Mouse (Mus musculus) layer of hippocampus, adult 18-20 months (tissue): ENCODE measurements around the gene Rarg. TPM values are rescaled to one million over a fixed set of nuclear protein-coding genes. Genes with fewer than 3 reads are reported as not detected.
A peak's percentile ranks its signal among the peaks of the same experiment; 100 is the strongest.
"Not testable (repeated sequence)": the region's sequence is repeated elsewhere in the genome, so short reads cannot be mapped to it uniquely, and the experiment has no call there.

Experiments
- DNase-seq, 2 experiments: peaks; one replicate each; pipeline ENCODE4 v3.0.0; 2022; ENCODE audit warnings: low spot score in 2 of 2
- total RNA-seq, 2 experiments: library from RNA; stranded (reverse); gene quantifications; 2 replicates each; pipeline ENCODE4 v1.2.3; 2021

Gene Rarg
- total RNA-seq, 2 experiments from 2014 or later, result 11.3 to 13.7 TPM

DNA sequence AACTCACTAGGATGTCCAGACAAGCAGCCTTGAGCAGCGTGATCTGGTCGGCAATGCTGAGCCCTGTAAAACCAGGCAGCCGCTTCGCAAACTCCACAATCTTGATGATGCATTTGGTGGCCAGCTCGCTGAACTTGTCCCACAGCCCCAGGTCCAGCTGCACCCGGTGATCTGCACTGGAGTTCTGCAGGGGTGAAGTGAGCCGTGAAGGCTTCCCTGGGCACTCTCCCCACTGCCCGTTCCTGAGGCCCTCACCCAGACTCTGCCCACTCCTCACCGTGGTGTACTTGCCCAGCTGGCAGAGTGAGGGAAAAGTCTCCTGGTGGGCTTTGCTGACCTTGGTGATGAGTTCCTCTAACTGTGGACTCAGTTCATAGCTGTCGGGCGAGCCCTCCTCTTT is 17.5 kb downstream of the Rarg start:
- no peak for DNase-seq

DNA sequence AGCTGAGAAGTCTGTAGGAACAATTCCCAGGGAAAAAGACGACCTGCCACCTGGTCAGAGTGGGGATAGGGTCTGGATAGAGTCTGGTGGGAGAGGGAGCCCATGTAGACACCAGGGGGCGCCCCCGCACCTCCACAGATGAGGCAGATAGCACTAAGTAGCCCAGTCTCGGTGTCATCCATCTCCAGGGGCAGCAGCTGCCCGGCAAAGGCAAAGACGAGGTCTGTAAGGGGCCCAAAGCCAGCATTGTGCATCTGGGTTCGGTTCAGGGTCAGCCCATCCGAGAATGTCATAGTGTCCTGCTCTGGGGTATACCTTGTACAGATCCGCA is 18.1 kb downstream of the Rarg start:
- peak; percentile 39 to 86 for DNase-seq

GRCm38 (mm10) chr15:102238543-102239259 is 18.6 kb downstream of the Rarg start:
- DNase-seq, result no peak

- no peak for DNase-seq
Observed at GRCm38 (mm10) chr15:102235371-102236027, 21.8 kb downstream of the Rarg start.

GRCm38 (mm10) chr15:102233896-102234295 is 23.4 kb downstream of the Rarg start:
- no peak for DNase-seq

DNA sequence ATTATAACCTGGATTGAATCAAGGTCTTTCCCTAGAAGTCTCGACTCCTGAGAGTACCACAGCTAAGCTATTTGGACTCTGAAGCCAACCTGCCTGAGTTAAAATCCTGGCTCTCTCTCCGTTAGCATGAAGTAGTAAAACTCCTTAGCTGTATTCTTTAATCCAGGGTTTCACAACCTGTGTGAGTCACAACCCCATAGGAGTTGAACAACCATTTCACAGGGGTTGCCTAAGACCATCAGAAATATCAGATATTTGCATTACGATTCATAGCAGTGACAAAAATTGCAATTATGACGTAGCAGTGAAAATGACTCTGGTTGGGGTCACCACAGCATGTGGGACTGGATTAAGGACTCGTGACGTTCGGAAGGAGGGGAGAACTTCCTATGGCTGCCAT is 24.6 kb downstream of the Rarg start:
- no peak for DNase-seq

GRCm38 (mm10) chr15:102231748-102232147 is 25.6 kb downstream of the Rarg start, which contains the start of gene Itgb7:
Gene Itgb7, minus strand, starts transcription at chr15:102231944.
- no peak for DNase-seq

DNA sequence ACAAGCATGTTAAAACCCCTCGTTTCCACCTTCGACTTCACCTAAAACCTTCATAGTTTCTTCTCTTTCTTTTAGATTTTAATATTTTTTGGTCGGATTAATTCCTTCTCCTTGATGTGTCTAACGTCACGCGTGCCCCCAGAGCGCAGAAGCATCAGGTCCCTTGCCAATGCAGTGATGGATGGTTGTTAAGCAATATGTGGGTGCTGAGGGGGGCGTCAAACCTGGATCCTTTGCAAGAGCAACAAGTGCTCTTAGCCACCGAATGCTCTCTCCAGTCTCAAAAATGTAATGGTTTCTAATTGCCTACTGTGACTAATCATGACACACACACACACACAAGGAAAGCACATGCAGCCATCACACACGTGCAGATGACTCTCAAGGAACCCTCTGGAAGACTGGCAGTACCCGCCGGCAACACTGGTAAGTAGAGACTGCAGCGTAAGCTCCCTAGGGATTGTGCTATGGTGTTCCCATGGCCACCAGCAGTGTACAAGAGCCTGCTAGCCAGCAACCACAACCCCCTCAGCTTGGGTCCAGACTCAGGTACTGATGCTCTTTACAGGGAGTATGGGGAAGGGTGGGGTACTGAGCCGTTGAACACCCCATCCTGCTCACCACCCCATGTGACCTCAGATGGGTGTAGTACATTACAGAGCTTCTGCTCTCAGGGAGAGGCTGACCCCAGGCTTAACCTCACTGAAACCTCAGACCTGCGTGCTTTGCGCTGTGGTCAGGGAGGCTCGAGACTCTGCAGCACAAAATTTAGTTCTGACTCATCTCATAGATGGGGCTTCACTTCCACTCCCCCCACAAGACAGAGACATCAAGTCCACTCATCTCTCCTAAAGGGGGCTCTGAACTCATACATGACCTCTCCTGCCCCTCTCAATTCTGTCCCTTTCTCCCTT is 26.7 kb downstream of the Rarg start:
- DNase-seq, result no peak

DNA sequence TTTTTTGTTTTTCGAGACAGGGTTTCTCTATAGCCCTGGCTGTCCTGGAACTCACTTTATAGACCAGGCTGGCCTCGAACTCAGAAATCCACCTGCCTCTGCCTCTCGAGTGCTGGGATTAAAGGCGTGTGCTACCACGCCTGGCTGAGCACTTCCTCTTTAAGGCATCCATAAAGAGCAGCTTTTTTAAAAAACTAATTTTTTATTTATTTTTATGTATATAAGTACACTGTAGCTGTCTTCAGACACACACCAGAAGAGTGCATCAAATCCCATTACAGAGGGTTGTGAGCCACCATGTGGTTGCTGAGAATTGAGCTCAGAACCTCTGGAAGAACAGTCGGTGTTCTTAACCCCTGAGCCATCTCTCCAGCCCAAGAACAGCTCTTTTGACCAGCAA is 31.7 kb downstream of the Rarg start:
- not testable (repeated sequence) for DNase-seq

GRCm38 (mm10) chr15:102224992-102225617 is 32.2 kb downstream of the Rarg start:
- DNase-seq, result no peak

GRCm38 (mm10) chr15:102224186-102224991 is 32.9 kb downstream of the Rarg start:
- DNase-seq, result peak; percentile 65 to 85

- DNase-seq, result no peak
Observed at GRCm38 (mm10) chr15:102222386-102222785, 34.9 kb downstream of the Rarg start.

DNA sequence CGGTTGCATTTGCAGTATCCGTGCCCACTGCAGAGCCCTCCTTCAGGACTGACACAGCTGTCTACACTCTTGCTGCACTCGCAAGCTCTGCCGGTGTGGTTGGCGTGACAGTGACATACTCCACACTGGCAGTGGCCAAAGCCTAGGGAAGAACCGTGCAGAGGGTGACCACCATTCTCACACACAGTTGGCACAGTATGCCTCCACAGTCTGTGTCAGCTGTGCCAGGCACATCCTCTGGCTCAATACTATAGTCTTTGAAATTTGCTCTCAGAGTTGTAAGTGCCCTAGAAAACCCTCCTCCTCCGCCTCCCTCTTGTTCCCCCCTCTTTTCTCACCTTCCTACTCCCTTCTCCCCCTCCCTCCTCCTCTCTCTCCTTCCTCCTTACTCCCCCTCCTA is 40.0 kb downstream of the Rarg start:
- no peak for DNase-seq

GRCm38 (mm10) chr15:102216459-102217228 is 40.7 kb downstream of the Rarg start:
- no peak for DNase-seq

DNA sequence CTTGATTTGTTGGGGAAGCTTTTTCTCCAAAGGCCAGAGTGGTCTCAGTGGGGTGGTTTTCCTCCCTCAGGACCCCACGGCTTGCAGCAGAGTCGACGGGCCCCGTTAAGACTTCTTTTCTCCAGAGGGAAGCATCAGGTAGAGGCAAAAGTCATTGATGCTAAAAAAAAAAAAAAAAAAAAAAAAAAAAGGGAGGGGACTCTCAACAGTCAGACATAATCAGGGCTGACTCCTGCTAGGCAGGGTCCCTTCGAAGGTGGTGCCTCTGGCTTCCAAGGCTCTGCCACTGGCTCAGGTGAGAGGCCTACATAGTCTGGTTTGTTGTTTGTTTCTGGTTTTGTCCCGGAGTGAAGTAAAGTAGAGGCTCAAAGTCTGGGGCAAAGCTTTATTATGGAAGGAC is 41.7 kb downstream of the Rarg start:
- no peak for DNase-seq

GRCm38 (mm10) chr15:102214132-102214531 is 43.2 kb downstream of the Rarg start:
- DNase-seq, result no peak

GRCm38 (mm10) chr15:102211895-102212294 is 45.4 kb downstream of the Rarg start:
- no peak for DNase-seq

- DNase-seq, result no peak
Observed at GRCm38 (mm10) chr15:102210816-102211215, 46.5 kb downstream of the Rarg start.

GRCm38 (mm10) chr15:102209114-102209513 is 48.2 kb downstream of the Rarg start:
- no peak for DNase-seq

DNA sequence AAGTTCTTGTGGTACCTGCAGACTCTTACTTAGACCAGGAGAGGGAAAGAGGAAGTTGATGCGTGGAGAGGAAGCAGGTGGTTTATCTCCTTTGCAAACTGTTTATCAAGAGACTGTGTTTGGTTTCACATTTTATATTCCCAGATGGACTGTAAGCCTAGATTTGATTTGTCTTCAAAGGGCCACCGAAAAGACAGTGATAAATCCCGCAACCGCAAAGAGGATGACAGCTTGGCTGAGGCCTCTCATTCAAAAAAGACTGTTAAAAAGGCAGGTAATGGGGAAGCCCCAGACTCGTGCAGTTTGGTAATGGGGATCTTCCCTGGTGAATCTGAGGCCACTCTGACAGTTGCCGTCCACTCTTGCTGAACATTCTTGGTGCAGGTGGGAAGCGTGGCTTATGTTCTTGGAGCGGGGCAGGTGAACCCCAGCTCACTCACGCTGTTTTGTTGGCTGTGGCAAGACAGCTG is 49.2 kb downstream of the Rarg start:
- DNase-seq, result no peak
